Mouse (Mus musculus): ENCODE measurements around the gene Klhl22.
"Not testable (repeated sequence)": the region's sequence is repeated elsewhere in the genome, so short reads cannot be mapped to it uniquely, and the experiment has no call there.

Klhl22 gene

GRCm38 (mm10) chr16:17759344-17759773 is at the start of gene Klhl22:
TSS of gene Klhl22 (plus strand) at chr16:17759618.
- DNase-seq (ENCODE audit: low spot score) = peak; percentile 93

GRCm38 (mm10) chr16:17717791-17718190 is 41.6 kb upstream of the Klhl22 start:
- DNase-seq (ENCODE audit: low spot score) = no peak

GRCm38 (mm10) chr16:17721114-17721808 is 38.2 kb upstream of the Klhl22 start:
- DNase-seq (ENCODE audit: low spot score) = no peak

- no peak for DNase-seq (ENCODE audit: low spot score)
These were observed 37.5 kb upstream of the Klhl22 start for GRCm38 (mm10) chr16:17721822-17722460.

- peak; percentile 78 for DNase-seq (ENCODE audit: low spot score)
These were observed 36.7 kb upstream of the Klhl22 start for GRCm38 (mm10) chr16:17722461-17723324.

GRCm38 (mm10) chr16:17723325-17723626 is 36.1 kb upstream of the Klhl22 start:
- DNase-seq (ENCODE audit: low spot score) = no peak

GRCm38 (mm10) chr16:17724448-17724847 is 35.0 kb upstream of the Klhl22 start:
- DNase-seq (ENCODE audit: low spot score) = no peak

GRCm38 (mm10) chr16:17727179-17727861 is 32.1 kb upstream of the Klhl22 start:
- peak; percentile 35 for DNase-seq (ENCODE audit: low spot score)

- DNase-seq (ENCODE audit: low spot score) = no peak
These were observed 29.4 kb upstream of the Klhl22 start for GRCm38 (mm10) chr16:17729974-17730373.

- no peak for DNase-seq (ENCODE audit: low spot score)
These were observed 27.4 kb upstream of the Klhl22 start for GRCm38 (mm10) chr16:17732021-17732420.

- DNase-seq (ENCODE audit: low spot score) = no peak
These were observed 27.0 kb upstream of the Klhl22 start for GRCm38 (mm10) chr16:17732431-17732830.

- no peak for DNase-seq (ENCODE audit: low spot score)
These were observed 26.5 kb upstream of the Klhl22 start, which contains the start of gene Med15 for GRCm38 (mm10) chr16:17732841-17733340. TSS of gene Med15 (minus strand) at chr16:17732891.

- DNase-seq (ENCODE audit: low spot score) = no peak
These were observed 25.8 kb upstream of the Klhl22 start for GRCm38 (mm10) chr16:17733646-17734045.

- not testable (repeated sequence) for DNase-seq (ENCODE audit: low spot score)
These were observed 24.5 kb upstream of the Klhl22 start for GRCm38 (mm10) chr16:17734872-17735271.

- no peak for DNase-seq (ENCODE audit: low spot score)
These were observed 23.3 kb upstream of the Klhl22 start for GRCm38 (mm10) chr16:17736156-17736555.

- no peak for DNase-seq (ENCODE audit: low spot score)
These were observed 19.3 kb upstream of the Klhl22 start for GRCm38 (mm10) chr16:17740080-17740479.

- no peak for DNase-seq (ENCODE audit: low spot score)
These were observed 16.6 kb upstream of the Klhl22 start for GRCm38 (mm10) chr16:17742810-17743209.

- no peak for DNase-seq (ENCODE audit: low spot score)
These were observed 16.1 kb upstream of the Klhl22 start for GRCm38 (mm10) chr16:17743279-17743678.

- peak; percentile 19 for DNase-seq (ENCODE audit: low spot score)
These were observed 14.9 kb upstream of the Klhl22 start for GRCm38 (mm10) chr16:17744536-17744935.

GRCm38 (mm10) chr16:17745067-17745466 is 14.4 kb upstream of the Klhl22 start:
- DNase-seq (ENCODE audit: low spot score) = no peak

GRCm38 (mm10) chr16:17753001-17753400 is 6.4 kb upstream of the Klhl22 start:
- DNase-seq (ENCODE audit: low spot score) = peak; percentile 34

- no peak for DNase-seq (ENCODE audit: low spot score)
These were observed 5.7 kb upstream of the Klhl22 start for GRCm38 (mm10) chr16:17753686-17754085.

Measured in urinary bladder, postnatal 25 days (tissue).